Mouse (Mus musculus) neutrophil, adult 83 days (primary cell): ENCODE data around the gene Bcor. TPM values are rescaled to one million over a fixed set of nuclear protein-coding genes. Genes with fewer than 3 reads are reported as not detected.

Source experiments
- total RNA-seq, 2 experiments: library from RNA; stranded (reverse); gene quantifications; one replicate each; pipeline ENCODE4 v1.2.4; 2023

Gene Bcor
- total RNA-seq: 10 to 100 TPM; 23.9 to 24.9 TPM

DNA sequence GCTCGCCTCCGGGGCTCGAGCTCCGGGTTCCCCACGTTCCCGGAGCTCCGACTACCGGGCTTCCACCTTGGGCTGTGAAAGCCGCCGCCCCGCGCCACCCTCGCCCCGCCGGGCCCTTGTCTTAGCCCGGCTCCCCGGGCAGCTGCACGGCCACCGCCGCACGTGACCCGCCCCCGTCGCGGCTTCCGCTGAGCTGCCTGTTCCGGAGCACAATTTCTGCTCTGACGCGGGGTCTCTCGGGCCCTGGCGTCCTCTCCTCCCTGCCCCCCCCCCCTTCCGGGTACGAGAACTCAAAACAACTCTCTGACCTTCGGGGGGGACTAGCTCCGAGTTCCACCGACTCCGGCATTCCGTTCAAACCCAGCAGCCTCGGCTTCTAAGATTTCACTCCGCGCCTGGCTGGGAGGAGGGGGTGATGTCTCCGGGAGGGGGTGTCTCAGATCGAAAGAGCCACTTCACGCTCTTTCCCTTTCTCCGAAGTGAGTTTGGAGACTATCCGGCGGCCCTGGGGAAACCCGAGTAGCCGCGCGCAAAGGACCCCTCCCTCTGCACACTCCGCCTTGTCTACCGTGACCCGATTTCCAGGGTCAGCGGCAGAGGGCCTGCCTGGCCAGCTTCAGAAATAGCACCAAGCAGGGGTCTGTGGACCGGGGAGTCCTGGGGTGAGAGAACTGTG, at the start of gene Bcor:
Gene Bcor, minus strand, starts transcription at position 375 of the 676 bp plus-strand sequence.

